Mouse (Mus musculus) heart, postnatal 0 days (tissue): ENCODE data around the gene Pramel7.

ENCODE experiments used
- CTCF ChIP-seq: IDR thresholded peaks from 2 replicates; pipeline ENCODE4 v1.5.1; 2016; ENCODE audit warnings: antibody characterized with exemption, control low read depth, low read depth
- EP300 ChIP-seq: IDR thresholded peaks from 2 replicates; pipeline ENCODE4 v1.6.1; 2016; ENCODE audit warnings: antibody characterized with exemption, low read depth

DNA sequence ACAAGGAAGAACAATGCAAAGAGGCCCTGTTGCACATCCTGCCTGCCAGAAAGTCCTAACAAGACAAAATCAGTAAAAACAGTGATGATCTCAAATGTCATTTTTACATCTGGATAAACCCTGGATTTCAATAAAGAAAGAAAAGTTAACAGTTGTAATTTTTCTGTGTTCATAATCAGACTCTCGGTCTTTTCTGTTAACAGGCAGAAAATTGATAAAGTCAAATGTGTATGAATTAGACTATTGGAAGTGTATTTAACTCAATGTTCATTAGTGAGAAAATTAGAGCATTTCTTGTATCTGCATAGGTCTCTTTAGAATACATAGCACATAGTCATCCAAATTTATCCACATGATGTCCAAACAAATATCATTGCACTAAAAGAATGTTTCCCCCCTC, 48.5 kb upstream of the Pramel7 start, which contains the start of gene Olfr1128:
- TF ChIP-seq EP300 (no peak), CTCF (no peak)
